Mouse (Mus musculus) myocyte (in vitro differentiated cells): ENCODE measurements around the gene Tgif2.

Experiments used
- CEBPB ChIP-seq: IDR thresholded peaks from 2 replicates; pipeline ENCODE4 v1.6.1; 2011; ENCODE audit warnings: mild to moderate bottlenecking, moderate library complexity; ENCODE audit not compliant: poor library complexity, insufficient read depth, severe bottlenecking
- E2F4 ChIP-seq: IDR thresholded peaks from one replicate; pipeline ENCODE4 v1.6.1; 2011; ENCODE audit warnings: mild to moderate bottlenecking, control low read depth, moderate library complexity; ENCODE audit not compliant: insufficient read depth
- POLR2A ChIP-seq: IDR thresholded peaks from one replicate; pipeline ENCODE4 v1.6.1; 2011; ENCODE audit warnings: low read depth, mild to moderate bottlenecking, control low read depth, moderate library complexity; ENCODE audit not compliant: insufficient read length
- REST ChIP-seq: IDR thresholded peaks from one replicate; pipeline ENCODE4 v1.6.1; 2011; ENCODE audit warnings: mild to moderate bottlenecking, control low read depth, moderate library complexity; ENCODE audit not compliant: insufficient read depth, insufficient read length
- TCF12 ChIP-seq: IDR thresholded peaks from one replicate; pipeline ENCODE4 v1.6.1; 2011; ENCODE audit warnings: mild to moderate bottlenecking, control low read depth; ENCODE audit not compliant: poor library complexity, insufficient read depth, severe bottlenecking
- USF1 ChIP-seq: IDR thresholded peaks from one replicate; pipeline ENCODE4 v1.6.1; 2011; ENCODE audit warnings: low read depth, mild to moderate bottlenecking, control low read depth, moderate library complexity

- TF ChIP-seq TCF12 (no peak), E2F4 (no peak), POLR2A (no peak), CEBPB (no peak), REST (no peak), USF1 (no peak)
These were observed 24.7 kb downstream of the Tgif2 start for GRCm38 (mm10) chr2:156864481-156864880.
